Mouse (Mus musculus) thymus, postnatal 36 days (tissue): ENCODE measurements around the gene Cd55b.
A peak's percentile ranks its signal among the peaks of the same experiment; 100 is the strongest.
"Not testable (repeated sequence)": the region's sequence is repeated elsewhere in the genome, so short reads cannot be mapped to it uniquely, and the experiment has no call there.

ENCODE experiments used
- DNase-seq, 2 experiments: peaks; one replicate each; pipeline ENCODE4 v3.0.0; 2022; ENCODE audit warnings: mixed read lengths in 2 of 2

The Cd55b gene

GRCm38 (mm10) chr1:130422664-130423111 is at the start of gene Cd55b:
TSS of gene Cd55b (minus strand) at chr1:130423009.
- DNase-seq = no peak

GRCm38 (mm10) chr1:130470074-130470473 is 47.3 kb upstream of the Cd55b start:
- no peak for DNase-seq

GRCm38 (mm10) chr1:130467453-130467852 is 44.6 kb upstream of the Cd55b start:
- no peak for DNase-seq

GRCm38 (mm10) chr1:130464173-130464572 is 41.4 kb upstream of the Cd55b start:
- no peak for DNase-seq

GRCm38 (mm10) chr1:130462867-130463266 is 40.1 kb upstream of the Cd55b start:
- DNase-seq = no peak

GRCm38 (mm10) chr1:130462084-130462861 is 39.5 kb upstream of the Cd55b start, which contains the start of gene Cd55:
TSS of gene Cd55 (minus strand) at chr1:130462744.
- peak; percentile 84 to 88 for DNase-seq

- DNase-seq = no peak
Observed at GRCm38 (mm10) chr1:130455111-130455510, 32.3 kb upstream of the Cd55b start.

GRCm38 (mm10) chr1:130442930-130443329 is 20.1 kb upstream of the Cd55b start:
- not testable (repeated sequence) for DNase-seq

GRCm38 (mm10) chr1:130430920-130431319 is 8.1 kb upstream of the Cd55b start:
- DNase-seq = no peak

GRCm38 (mm10) chr1:130428667-130429066 is 5.9 kb upstream of the Cd55b start:
- DNase-seq = not testable (repeated sequence)

- not testable (repeated sequence) for DNase-seq
Observed at GRCm38 (mm10) chr1:130427175-130427853, 4.5 kb upstream of the Cd55b start.

- not testable (repeated sequence) for DNase-seq
Observed at GRCm38 (mm10) chr1:130422033-130422432, 776 bp downstream of the Cd55b start.

- not testable (repeated sequence) for DNase-seq
Observed at GRCm38 (mm10) chr1:130397109-130397508, 25.7 kb downstream of the Cd55b start.

- DNase-seq = not testable (repeated sequence)
Observed at GRCm38 (mm10) chr1:130387282-130387681, 35.5 kb downstream of the Cd55b start.

- DNase-seq = no peak
Observed at GRCm38 (mm10) chr1:130377726-130378429, 44.9 kb downstream of the Cd55b start.

GRCm38 (mm10) chr1:130374173-130374785 is 48.5 kb downstream of the Cd55b start:
- no peak for DNase-seq

- no peak for DNase-seq
Observed at GRCm38 (mm10) chr1:130373398-130374083, 49.3 kb downstream of the Cd55b start.

GRCm38 (mm10) chr1:130371895-130372528 is 50.8 kb downstream of the Cd55b start:
- no peak for DNase-seq

- no peak for DNase-seq
Observed at GRCm38 (mm10) chr1:130371291-130371690, 51.5 kb downstream of the Cd55b start.

GRCm38 (mm10) chr1:130350077-130350635 is 72.7 kb downstream of the Cd55b start:
- DNase-seq = no peak

- DNase-seq = no peak
Observed at GRCm38 (mm10) chr1:130342429-130342828, 80.4 kb downstream of the Cd55b start.
